Mouse (Mus musculus) liver, embryonic 14.5 days (tissue): ENCODE measurements around the gene Ddah1. TPM values are rescaled to one million over a fixed set of nuclear protein-coding genes. Genes with fewer than 3 reads are reported as not detected.
"Not testable (repeated sequence)": the region's sequence is repeated elsewhere in the genome, so short reads cannot be mapped to it uniquely, and the experiment has no call there.

Experiments
- ATAC-seq: fragments of 200-750 bp; cut with Nextera tagmentation; 2 replicates; pipeline ENCODE4 v1.8.0; 2017; ENCODE audit warnings: moderate number of reproducible peaks, mild to moderate bottlenecking, moderate library complexity; ENCODE audit not compliant: insufficient read depth
- DNase-seq, 3 experiments: peaks; one replicate each; pipeline ENCODE4 v3.0.0-alpha.2; 2012 to 2013; ENCODE audit warnings: low read depth in 3 of 3, low spot score in 3 of 3
- H3K27ac ChIP-seq: fragments of 300-500 bp; sonication (generic); 2 replicates; pipeline ENCODE4 v1.5.1; 2014; ENCODE audit warnings: moderate library complexity, mild to moderate bottlenecking, control low read depth, inconsistent platforms
- H3K27me3 ChIP-seq: fragments of 300-500 bp; sonication (generic); 2 replicates; pipeline ENCODE4 v1.6.1; 2014; ENCODE audit warnings: mild to moderate bottlenecking, low read length, moderate library complexity; ENCODE audit not compliant: control insufficient read depth, insufficient read depth
- H3K36me3 ChIP-seq: fragments of 300-500 bp; sonication (generic); replicated peaks from 2 replicates; pipeline ENCODE4 v1.6.1; 2014; ENCODE audit warnings: low read depth; ENCODE audit not compliant: control insufficient read depth, insufficient read depth
- H3K4me1 ChIP-seq, 2 experiments: fragments of 200-500 bp in 1 of 2; fragments of 300-500 bp in 1 of 2; sonication (generic) in 1 of 2; replicated peaks; 2 replicates each; pipeline ENCODE4 v1.6.1; 2012 to 2014; ENCODE audit warnings: antibody characterized with exemption in 1 of 2, inconsistent platforms in 1 of 2, low read length in 1 of 2; ENCODE audit not compliant: control insufficient read depth in 2 of 2, insufficient read depth in 2 of 2
- H3K4me2 ChIP-seq: fragments of 300-500 bp; sonication (generic); 2 replicates; pipeline ENCODE4 v1.6.1; 2014; ENCODE audit warnings: low read depth, mild to moderate bottlenecking, control low read depth, moderate library complexity
- H3K4me3 ChIP-seq, 2 experiments: fragments of 200-500 bp in 1 of 2; fragments of 300-500 bp in 1 of 2; sonication (generic) in 1 of 2; 2 replicates each; pipeline ENCODE4 v1.5.1; 2012 to 2014; ENCODE audit warnings: low read depth in 2 of 2, low read length in 2 of 2, mild to moderate bottlenecking in 2 of 2, control low read depth in 1 of 2, inconsistent platforms in 1 of 2, moderate library complexity in 1 of 2; ENCODE audit not compliant: insufficient read depth in 1 of 2
- H3K9ac ChIP-seq: fragments of 300-500 bp; sonication (generic); replicated peaks from 2 replicates; pipeline ENCODE4 v1.6.1; 2014; ENCODE audit warnings: mild to moderate bottlenecking, control low read depth, moderate library complexity
- H3K9me3 ChIP-seq: fragments of 300-500 bp; sonication (generic); 2 replicates; pipeline ENCODE4 v1.6.1; 2016; ENCODE audit warnings: low read length, mixed read lengths; ENCODE audit not compliant: control insufficient read depth
- CTCF ChIP-seq: IDR thresholded peaks from 2 replicates; pipeline ENCODE4 v1.5.1; 2016; ENCODE audit warnings: antibody characterized with exemption, low read depth, control low read depth
- EP300 ChIP-seq: IDR thresholded peaks from 2 replicates; pipeline ENCODE4 v1.6.1; 2016; ENCODE audit warnings: antibody characterized with exemption, low read depth
- WGBS: fragments of 180-500 bp; shearing (Covaris S2); extraction: QIAGEN DNeasy Blood & Tissue Kit; methylation state at CpG from one replicate; pipeline ENCODE4 v1.1.7; 2014; ENCODE audit not compliant: insufficient replicate concordance; 5-methylcytosine and 5-hydroxymethylcytosine counted together
- polyA plus RNA-seq, 2 experiments: library from polyadenylated mRNA; depleted of rRNA in 1 of 2; stranded (reverse) in 1 of 2; unstranded in 1 of 2; fragments of >200 nt; fragmentation: Nextera tagmentation in 1 of 2; extraction: Ambion mirVana in 1 of 2; gene quantifications; 2 replicates each; pipeline versions ENCODE4 v1.2.1 to v1.2.3; 2012 to 2014

Gene Ddah1
- polyA plus RNA-seq, 2 experiments = 15.6 to 32.1 TPM

DNA sequence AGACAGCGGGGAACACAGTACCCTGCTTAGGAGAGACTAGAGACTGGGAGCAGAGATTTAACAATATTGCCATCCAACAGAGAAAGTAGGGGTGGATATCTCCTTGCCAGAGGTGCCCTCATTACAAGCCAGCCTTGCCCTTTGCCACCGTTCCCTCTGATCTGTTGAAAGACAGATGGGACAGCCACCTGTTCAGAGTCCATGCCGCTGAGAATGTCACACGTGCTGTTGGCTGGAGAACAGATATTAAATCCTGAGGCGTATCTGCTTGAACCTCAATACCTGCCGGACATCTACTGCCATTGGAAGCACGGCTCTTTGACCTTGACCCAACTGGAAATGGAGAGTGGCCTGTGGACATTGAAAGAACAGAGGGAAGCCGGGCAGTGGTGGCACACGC lies 148.1 kb downstream of the Ddah1 start:
- WGBS = 70% methylated on average over 9 of the region's 9 CpGs
- no peaks in the 10 kb centered on the region for H3K9me3 ChIP-seq
- TF ChIP-seq CTCF = no peak
- TF ChIP-seq EP300 = no peak
- no peaks in the 10 kb centered on the region for H3K36me3 ChIP-seq
- DNase-seq (no peak), ATAC-seq (no peak)
- no peak overlapping the region for H3K9ac ChIP-seq
- no peaks in the 10 kb centered on the region for H3K27me3 ChIP-seq
- no peak overlapping the region for H3K4me2 ChIP-seq
- no peak overlapping the region for H3K4me3 ChIP-seq
- no peak overlapping the region for H3K27ac ChIP-seq
- no peaks in the 10 kb centered on the region; a peak in 2 of 4 replicates for H3K4me1 ChIP-seq

GRCm38 (mm10) chr3:145912512-145912911 lies 154.0 kb downstream of the Ddah1 start:
- H3K4me2 ChIP-seq = no peak overlapping the region
- no peaks in the 10 kb centered on the region for H3K9me3 ChIP-seq
- H3K27me3 ChIP-seq = no peaks in the 10 kb centered on the region
- no peak for DNase-seq
- no peak overlapping the region for H3K9ac ChIP-seq
- H3K36me3 ChIP-seq = no peaks in the 10 kb centered on the region
- H3K4me1 ChIP-seq = peaks cover 0 to 7% of the 10 kb centered on the region in 2 experiments; a peak in 2 of 4 replicates
- no peak overlapping the region for H3K27ac ChIP-seq
- no peak for TF ChIP-seq CTCF
- no peak for TF ChIP-seq EP300
- no peak for ATAC-seq
- no peak overlapping the region for H3K4me3 ChIP-seq
- 54% methylated on average over 7 of the region's 7 CpGs for WGBS

DNA sequence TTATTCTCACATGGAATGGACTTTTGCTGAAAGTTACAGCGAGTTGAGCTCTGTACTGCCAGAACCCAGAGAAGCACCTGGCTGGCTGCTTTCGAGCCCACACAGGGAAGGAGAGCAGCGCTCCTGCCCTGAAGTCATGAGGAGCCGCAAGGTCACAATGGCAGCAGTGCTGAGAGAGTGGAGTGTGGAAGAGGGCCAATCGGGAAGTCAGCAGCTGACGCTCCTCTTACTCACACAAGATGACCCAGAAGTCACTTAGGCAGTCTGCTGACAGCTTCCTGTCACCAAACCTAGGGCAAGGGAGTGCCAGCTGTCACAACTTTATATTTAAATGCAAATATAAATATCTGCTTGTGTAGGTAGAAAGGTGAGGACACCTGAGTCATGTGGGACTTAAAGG lies 154.8 kb downstream of the Ddah1 start:
- no peak for ATAC-seq

DNA sequence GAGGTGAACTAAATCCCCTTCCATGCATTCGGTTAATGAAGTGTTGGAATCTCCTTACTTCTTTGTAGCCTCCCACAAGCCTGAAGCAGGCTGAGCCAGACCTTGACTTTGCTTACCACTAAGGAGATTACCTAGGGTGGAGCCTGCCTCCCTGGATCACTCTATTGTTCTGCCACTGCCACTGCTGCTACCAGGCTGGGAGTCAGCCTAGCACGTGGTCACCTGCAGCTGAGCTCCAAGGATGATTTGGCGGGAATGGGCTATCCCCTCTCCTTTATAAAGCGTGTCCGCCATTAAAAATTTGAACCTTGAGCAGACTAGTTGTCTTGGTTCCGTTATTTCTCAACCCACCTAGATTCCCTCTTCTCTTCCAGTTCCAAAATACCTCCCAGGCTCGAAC lies 155.5 kb downstream of the Ddah1 start:
- not testable (repeated sequence) for H3K27ac ChIP-seq, H3K9ac ChIP-seq, H3K4me3 ChIP-seq, H3K4me2 ChIP-seq, ATAC-seq, H3K36me3 ChIP-seq, H3K4me1 ChIP-seq, DNase-seq, H3K9me3 ChIP-seq, H3K27me3 ChIP-seq
- WGBS = 64% methylated on average over 7 of the region's 7 CpGs

More for the DNA sequence above, 154.8 kb downstream of the Ddah1 start:
- 59% methylated on average over 6 of the region's 6 CpGs for WGBS
- Histone ChIP-seq H3K4me3 (no peak overlapping the region), H3K27ac (no peak overlapping the region), H3K27me3 (no peaks in the 10 kb centered on the region), H3K4me2 (no peak overlapping the region), H3K36me3 (no peaks in the 10 kb centered on the region), H3K9ac (no peak overlapping the region), H3K9me3 (no peaks in the 10 kb centered on the region), H3K4me1 (peaks cover 0 to 7% of the 10 kb centered on the region in 2 experiments; a peak in 2 of 4 replicates)
- DNase-seq = no peak
- TF ChIP-seq EP300 (no peak), CTCF (no peak)

GRCm38 (mm10) chr3:145916374-145916773 lies 157.9 kb downstream of the Ddah1 start:
- ATAC-seq (no peak), DNase-seq (no peak)
- Histone ChIP-seq H3K27ac (no peak overlapping the region), H3K4me2 (no peak overlapping the region), H3K9ac (no peak overlapping the region), H3K4me3 (no peak overlapping the region), H3K4me1 (peaks cover 0 to 7% of the 10 kb centered on the region in 2 experiments; a peak in 1 of 4 replicates), H3K36me3 (no peaks in the 10 kb centered on the region), H3K27me3 (no peaks in the 10 kb centered on the region), H3K9me3 (no peaks in the 10 kb centered on the region; the same call in 1 of the 2 replicates)
- WGBS = 59% methylated on average over 5 of the region's 5 CpGs
- TF ChIP-seq EP300 (no peak), CTCF (no peak)
